Mouse (Mus musculus): ENCODE data around the gene Anapc16. TPM values are rescaled to one million over a fixed set of nuclear protein-coding genes. Genes with fewer than 3 reads are reported as not detected.

Gene Anapc16
- polyA plus RNA-seq, 1 experiment from 2014 or later: 86.4 TPM

- no peaks in the 10 kb centered on the region for H3K36me3 ChIP-seq (ENCODE audit: control insufficient read depth, insufficient read depth, low read length)
- TF ChIP-seq EP300 (optimal IDR thresholded peaks at IDR 0.05) (no peak), CTCF (IDR thresholded peaks at IDR 0.05; ENCODE audit: low read depth) (no peak)
- DNase-seq (ENCODE audit: low spot score) (no peak), ATAC-seq (ENCODE audit: low FRiP score, low TSS enrichment) (no peak)
- no peak overlapping the region for H3K4me2 ChIP-seq (replicated peaks; ENCODE audit: low read depth)
- no peaks in the 10 kb centered on the region for H3K27me3 ChIP-seq (ENCODE audit: control insufficient read depth, insufficient read depth, low read length)
- H3K9ac ChIP-seq (ENCODE audit: low read length): no peak overlapping the region
- WGBS: 42% methylated on average over 4 of the region's 5 CpGs
- no peaks in the 10 kb centered on the region for H3K4me1 ChIP-seq (replicated peaks; ENCODE audit: control insufficient read depth, insufficient read depth)
- no peak overlapping the region for H3K27ac ChIP-seq (replicated peaks)
- H3K4me3 ChIP-seq (ENCODE audit: low read depth, low read length): no peak overlapping the region
- no peaks in the 10 kb centered on the region for H3K9me3 ChIP-seq (ENCODE audit: control insufficient read depth, low read length)
These were observed 30.1 kb upstream of the Anapc16 start for GRCm38 (mm10) chr10:60033064-60033463.

- no peaks in the 10 kb centered on the region for H3K36me3 ChIP-seq (ENCODE audit: control insufficient read depth, insufficient read depth, low read length)
- no peak overlapping the region for H3K4me2 ChIP-seq (replicated peaks; ENCODE audit: low read depth)
- no peak overlapping the region for H3K9ac ChIP-seq (ENCODE audit: low read length)
- no peaks in the 10 kb centered on the region for H3K9me3 ChIP-seq (ENCODE audit: control insufficient read depth, low read length)
- 27% methylated on average over 2 of the region's 2 CpGs for WGBS
- H3K27me3 ChIP-seq (ENCODE audit: control insufficient read depth, insufficient read depth, low read length): no peaks in the 10 kb centered on the region
- DNase-seq (ENCODE audit: low spot score) (no peak), ATAC-seq (ENCODE audit: low FRiP score, low TSS enrichment) (no peak)
- no peak overlapping the region for H3K4me3 ChIP-seq (ENCODE audit: low read depth, low read length)
- no peaks in the 10 kb centered on the region for H3K4me1 ChIP-seq (replicated peaks; ENCODE audit: control insufficient read depth, insufficient read depth)
- TF ChIP-seq CTCF (IDR thresholded peaks at IDR 0.05; ENCODE audit: low read depth): no peak
- TF ChIP-seq EP300 (optimal IDR thresholded peaks at IDR 0.05): no peak
- H3K27ac ChIP-seq (replicated peaks): no peak overlapping the region
These were observed 29.7 kb upstream of the Anapc16 start for GRCm38 (mm10) chr10:60032622-60033021.

GRCm38 (mm10) chr10:60031985-60032384 is 29.1 kb upstream of the Anapc16 start:
- H3K27me3 ChIP-seq (ENCODE audit: control insufficient read depth, insufficient read depth, low read length): no peaks in the 10 kb centered on the region
- H3K4me2 ChIP-seq (replicated peaks; ENCODE audit: low read depth): no peak overlapping the region
- H3K4me1 ChIP-seq (replicated peaks; ENCODE audit: control insufficient read depth, insufficient read depth): peaks cover 2% of the 10 kb centered on the region; the same call in 1 of the 2 replicates
- ATAC-seq (ENCODE audit: low FRiP score, low TSS enrichment) (no peak), DNase-seq (ENCODE audit: low spot score) (no peak)
- H3K4me3 ChIP-seq (ENCODE audit: low read depth, low read length): no peak overlapping the region
- no peaks in the 10 kb centered on the region for H3K36me3 ChIP-seq (ENCODE audit: control insufficient read depth, insufficient read depth, low read length)
- TF ChIP-seq CTCF (IDR thresholded peaks at IDR 0.05; ENCODE audit: low read depth) (no peak), EP300 (optimal IDR thresholded peaks at IDR 0.05) (no peak)
- no peak overlapping the region for H3K27ac ChIP-seq (replicated peaks)
- no peaks in the 10 kb centered on the region for H3K9me3 ChIP-seq (ENCODE audit: control insufficient read depth, low read length)
- 68% methylated on average over 2 of the region's 2 CpGs for WGBS
- no peak overlapping the region for H3K9ac ChIP-seq (ENCODE audit: low read length)

- Histone ChIP-seq H3K27me3 (ENCODE audit: control insufficient read depth, insufficient read depth, low read length) (no peaks in the 10 kb centered on the region), H3K9me3 (ENCODE audit: control insufficient read depth, low read length) (no peaks in the 10 kb centered on the region), H3K27ac (replicated peaks) (no peak overlapping the region), H3K9ac (ENCODE audit: low read length) (no peak overlapping the region), H3K4me3 (ENCODE audit: low read depth, low read length) (no peak overlapping the region), H3K4me1 (replicated peaks; ENCODE audit: control insufficient read depth, insufficient read depth) (peaks cover 2% of the 10 kb centered on the region), H3K36me3 (ENCODE audit: control insufficient read depth, insufficient read depth, low read length) (no peaks in the 10 kb centered on the region), H3K4me2 (replicated peaks; ENCODE audit: low read depth) (no peak overlapping the region)
- TF ChIP-seq EP300 (optimal IDR thresholded peaks at IDR 0.05) (no peak), CTCF (IDR thresholded peaks at IDR 0.05; ENCODE audit: low read depth) (no peak)
- 80% methylated on average over 8 of the region's 8 CpGs for WGBS
- ATAC-seq (ENCODE audit: low FRiP score, low TSS enrichment) (no peak), DNase-seq (ENCODE audit: low spot score) (no peak)
These were observed 28.6 kb upstream of the Anapc16 start for GRCm38 (mm10) chr10:60031562-60031961.

GRCm38 (mm10) chr10:60029387-60029786 is 26.5 kb upstream of the Anapc16 start:
- DNase-seq (ENCODE audit: low spot score) (no peak), ATAC-seq (ENCODE audit: low FRiP score, low TSS enrichment) (no peak)
- no peaks in the 10 kb centered on the region for H3K9me3 ChIP-seq (ENCODE audit: control insufficient read depth, low read length)
- H3K36me3 ChIP-seq (ENCODE audit: control insufficient read depth, insufficient read depth, low read length): no peaks in the 10 kb centered on the region
- H3K27ac ChIP-seq (replicated peaks): no peak overlapping the region
- H3K9ac ChIP-seq (ENCODE audit: low read length): no peak overlapping the region
- no peak overlapping the region for H3K4me3 ChIP-seq (ENCODE audit: low read depth, low read length)
- WGBS: 87% methylated on average over 4 of the region's 4 CpGs
- H3K27me3 ChIP-seq (ENCODE audit: control insufficient read depth, insufficient read depth, low read length): no peaks in the 10 kb centered on the region
- TF ChIP-seq EP300 (optimal IDR thresholded peaks at IDR 0.05): no peak
- H3K4me2 ChIP-seq (replicated peaks; ENCODE audit: low read depth): no peak overlapping the region
- peaks cover 2% of the 10 kb centered on the region for H3K4me1 ChIP-seq (replicated peaks; ENCODE audit: control insufficient read depth, insufficient read depth)

GRCm38 (mm10) chr10:60028979-60029378 is 26.0 kb upstream of the Anapc16 start:
- Histone ChIP-seq H3K27ac (replicated peaks) (peak overlapping the region; percentile 81), H3K27me3 (ENCODE audit: control insufficient read depth, insufficient read depth, low read length) (no peaks in the 10 kb centered on the region), H3K9me3 (ENCODE audit: control insufficient read depth, low read length) (no peaks in the 10 kb centered on the region), H3K4me1 (replicated peaks; ENCODE audit: control insufficient read depth, insufficient read depth) (peaks cover 2% of the 10 kb centered on the region), H3K4me2 (replicated peaks; ENCODE audit: low read depth) (no peak overlapping the region), H3K9ac (ENCODE audit: low read length) (no peak overlapping the region), H3K36me3 (ENCODE audit: control insufficient read depth, insufficient read depth, low read length) (no peaks in the 10 kb centered on the region), H3K4me3 (ENCODE audit: low read depth, low read length) (no peak overlapping the region)
- WGBS: 60% methylated on average over 7 of the region's 7 CpGs
- TF ChIP-seq EP300 (optimal IDR thresholded peaks at IDR 0.05) (no peak), CTCF (IDR thresholded peaks at IDR 0.05; ENCODE audit: low read depth) (no peak)
- ATAC-seq (ENCODE audit: low FRiP score, low TSS enrichment): no peak
- peak; percentile 29 for DNase-seq (ENCODE audit: low spot score)

All from stomach, postnatal 0 days (tissue).